Mouse (Mus musculus) kidney, embryonic 15.5 days (tissue): ENCODE measurements around the gene Slc25a16. TPM values are rescaled to one million over a fixed set of nuclear protein-coding genes. Genes with fewer than 3 reads are reported as not detected.
"Not testable (repeated sequence)": the region's sequence is repeated elsewhere in the genome, so short reads cannot be mapped to it uniquely, and the experiment has no call there.

Experiments used
- ATAC-seq: fragments of 200-750 bp; cut with Nextera tagmentation; replicated peaks from 2 replicates; pipeline ENCODE4 v1.8.0; 2017; ENCODE audit warnings: moderate TSS enrichment; ENCODE audit not compliant: low FRiP score
- H3K27ac ChIP-seq: fragments of 300-500 bp; sonication (generic); 2 replicates; pipeline ENCODE4 v1.5.1; 2015; ENCODE audit warnings: mild to moderate bottlenecking, inconsistent platforms
- H3K27me3 ChIP-seq: fragments of 300-500 bp; sonication (generic); 2 replicates; pipeline ENCODE4 v1.6.1; 2015; ENCODE audit warnings: inconsistent platforms
- H3K36me3 ChIP-seq: fragments of 300-500 bp; sonication (generic); 2 replicates; pipeline ENCODE4 v1.6.1; 2015; ENCODE audit warnings: inconsistent platforms
- H3K4me1 ChIP-seq: fragments of 300-500 bp; sonication (generic); 2 replicates; pipeline ENCODE4 v1.6.1; 2015; ENCODE audit warnings: inconsistent platforms
- H3K4me2 ChIP-seq: fragments of 300-500 bp; sonication (generic); 2 replicates; pipeline ENCODE4 v1.6.1; 2015; ENCODE audit warnings: moderate library complexity, mild to moderate bottlenecking, inconsistent platforms
- H3K4me3 ChIP-seq: fragments of 300-500 bp; sonication (generic); replicated peaks from 2 replicates; pipeline ENCODE4 v1.5.1; 2015; ENCODE audit warnings: mild to moderate bottlenecking, inconsistent platforms
- H3K9ac ChIP-seq: fragments of 300-500 bp; sonication (generic); 2 replicates; pipeline ENCODE4 v1.6.1; 2015; ENCODE audit warnings: mild to moderate bottlenecking, inconsistent platforms
- H3K9me3 ChIP-seq: fragments of 300-500 bp; sonication (generic); replicated peaks from 2 replicates; pipeline ENCODE4 v1.6.1; 2016; ENCODE audit warnings: inconsistent platforms
- WGBS: fragments of 180-500 bp; shearing (Covaris S2); methylation state at CpG from one replicate; pipeline ENCODE4 v1.1.7; 2015; ENCODE audit warnings: mixed read lengths; 5-methylcytosine and 5-hydroxymethylcytosine counted together
- polyA plus RNA-seq: library from polyadenylated mRNA; unstranded; fragments of >200 nt; fragmentation: Nextera tagmentation; extraction: Ambion mirVana; gene quantifications from 2 replicates; pipeline ENCODE4 v1.2.1, GENCODE M21; 2015

The Slc25a16 gene
- polyA plus RNA-seq, 1 experiment from 2014 or later: 15.8 TPM

DNA sequence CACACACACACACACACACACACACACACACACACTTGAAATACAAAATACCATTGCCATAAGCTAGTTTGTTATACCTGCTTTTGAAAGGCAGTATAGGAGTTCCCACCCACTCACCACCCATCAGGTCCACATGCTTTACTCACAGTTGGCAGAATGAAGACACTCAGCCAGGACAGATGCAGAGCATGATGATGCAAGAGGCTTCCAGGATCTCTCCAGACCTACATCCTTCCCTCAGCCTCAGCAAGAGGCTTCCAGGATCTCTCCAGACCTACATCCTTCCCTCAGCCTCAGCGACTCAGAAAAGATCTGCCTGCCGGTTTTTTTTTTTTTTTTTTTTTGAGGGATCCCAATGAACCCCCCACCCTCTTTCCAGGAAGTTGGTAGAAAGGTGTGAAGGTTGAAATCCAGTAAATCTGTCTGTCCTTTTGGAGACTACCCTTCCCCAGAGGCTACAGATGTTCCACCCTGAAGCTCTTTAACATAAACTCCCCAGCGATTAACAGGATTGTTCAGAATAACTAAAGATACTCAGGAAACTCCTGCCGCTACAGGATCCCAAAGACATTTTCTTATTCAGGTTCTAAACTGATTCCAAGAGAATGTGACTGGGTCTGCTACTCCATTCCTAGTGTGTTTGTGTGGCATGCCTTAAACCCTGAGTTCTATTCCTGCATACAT lies 27.7 kb upstream of the Slc25a16 start:
- H3K4me3 ChIP-seq: no peak overlapping the region
- H3K4me2 ChIP-seq: no peak overlapping the region
- H3K36me3 ChIP-seq: no peaks in the 10 kb centered on the region
- no peaks in the 10 kb centered on the region for H3K27me3 ChIP-seq
- no peak overlapping the region for H3K27ac ChIP-seq
- H3K9ac ChIP-seq: no peak overlapping the region
- 27% methylated on average over 4 of the region's 4 CpGs for WGBS
- no peak for ATAC-seq
- no peaks in the 10 kb centered on the region for H3K4me1 ChIP-seq
- no peaks in the 10 kb centered on the region for H3K9me3 ChIP-seq

DNA sequence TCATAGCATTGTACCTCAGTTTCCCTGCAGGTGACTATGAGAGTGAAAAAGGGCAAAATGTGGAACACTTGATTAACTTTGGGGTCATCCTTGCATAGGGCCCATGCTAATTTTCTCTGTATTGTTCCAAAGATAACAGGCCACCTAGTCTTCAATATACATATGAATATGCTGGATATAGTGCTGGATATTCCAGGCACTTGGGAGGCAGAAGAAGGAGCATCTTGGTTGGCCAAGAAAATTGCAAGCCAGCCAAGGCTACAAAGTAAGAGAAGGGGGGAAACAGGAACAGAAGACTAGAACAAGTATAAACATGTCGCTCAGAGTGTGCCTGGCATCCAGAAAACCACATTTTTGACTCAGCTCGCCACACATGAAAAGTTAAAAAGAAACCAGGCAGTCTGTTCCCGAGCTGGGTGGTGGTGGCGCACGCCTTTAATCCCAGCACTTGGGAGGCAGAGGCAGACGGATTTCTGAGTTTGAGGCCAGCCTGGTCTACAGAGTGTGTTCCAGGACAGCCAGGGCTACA lies 27.0 kb upstream of the Slc25a16 start:
- no peak overlapping the region for H3K9ac ChIP-seq
- H3K36me3 ChIP-seq: no peaks in the 10 kb centered on the region
- no peaks in the 10 kb centered on the region for H3K9me3 ChIP-seq
- ATAC-seq: no peak
- no peak overlapping the region for H3K27ac ChIP-seq
- H3K27me3 ChIP-seq: no peaks in the 10 kb centered on the region
- no peak overlapping the region for H3K4me2 ChIP-seq
- no peaks in the 10 kb centered on the region for H3K4me1 ChIP-seq
- no peak overlapping the region for H3K4me3 ChIP-seq
- 71% methylated on average over 6 of the region's 6 CpGs for WGBS

DNA sequence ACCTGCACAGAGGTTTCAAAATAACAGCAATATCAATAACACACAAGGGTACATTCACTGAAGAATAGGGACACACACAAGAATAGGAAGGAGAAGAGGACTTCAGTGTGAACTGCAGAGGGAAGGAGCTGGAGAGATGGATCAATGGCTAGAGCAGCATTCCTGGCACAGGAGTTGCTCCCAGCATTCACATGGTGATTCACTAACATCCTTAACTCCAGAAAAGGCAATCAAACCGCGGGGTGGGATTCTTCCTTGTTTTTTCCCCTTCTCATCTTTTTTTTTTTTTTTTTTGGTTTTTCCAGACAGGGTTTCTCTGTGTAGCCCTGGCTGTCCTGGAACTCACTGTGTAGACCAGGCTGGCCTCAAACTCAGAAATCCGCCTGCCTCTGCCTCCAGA lies 26.0 kb upstream of the Slc25a16 start:
- Histone ChIP-seq H3K9ac (no peak overlapping the region), H3K36me3 (no peaks in the 10 kb centered on the region), H3K4me2 (no peak overlapping the region), H3K27me3 (no peaks in the 10 kb centered on the region), H3K4me1 (no peaks in the 10 kb centered on the region), H3K27ac (no peak overlapping the region), H3K9me3 (no peaks in the 10 kb centered on the region), H3K4me3 (no peak overlapping the region)
- 71% methylated on average over 3 of the region's 3 CpGs for WGBS
- no peak for ATAC-seq

DNA sequence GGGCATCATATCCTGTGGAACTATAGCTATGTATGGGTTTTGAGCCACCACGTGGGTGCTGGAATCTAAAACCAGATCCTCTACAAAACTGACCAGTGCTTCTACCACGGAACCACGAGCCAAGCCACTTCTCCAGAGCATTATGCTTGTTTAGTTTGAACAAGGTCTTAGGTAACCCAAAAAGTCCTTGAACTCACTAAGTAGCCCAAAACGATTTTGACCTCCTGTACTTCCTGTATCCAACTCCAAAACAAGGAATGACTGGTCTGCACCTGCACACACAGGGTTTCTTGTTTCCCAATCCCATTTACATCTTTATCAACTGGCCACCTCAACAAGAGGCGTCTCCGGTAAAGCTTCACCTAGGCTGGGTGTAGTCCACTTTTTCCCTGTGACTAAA lies 25.0 kb upstream of the Slc25a16 start:
- 76% methylated on average over 6 of the region's 6 CpGs for WGBS
- no peaks in the 10 kb centered on the region for H3K9me3 ChIP-seq
- H3K4me2 ChIP-seq: no peak overlapping the region
- no peak for ATAC-seq
- H3K27ac ChIP-seq: no peak overlapping the region
- H3K36me3 ChIP-seq: no peaks in the 10 kb centered on the region
- H3K4me3 ChIP-seq: no peak overlapping the region
- no peaks in the 10 kb centered on the region for H3K27me3 ChIP-seq
- H3K9ac ChIP-seq: no peak overlapping the region
- no peaks in the 10 kb centered on the region for H3K4me1 ChIP-seq

- Histone ChIP-seq H3K9me3 (no peaks in the 10 kb centered on the region), H3K27ac (no peak overlapping the region), H3K4me2 (no peak overlapping the region), H3K27me3 (no peaks in the 10 kb centered on the region), H3K4me3 (no peak overlapping the region), H3K9ac (no peak overlapping the region), H3K36me3 (no peaks in the 10 kb centered on the region), H3K4me1 (no peaks in the 10 kb centered on the region)
- 69% methylated on average over 4 of the region's 4 CpGs for WGBS
- ATAC-seq: no peak
These were observed 24.4 kb upstream of the Slc25a16 start for GRCm38 (mm10) chr10:62896035-62896434.

GRCm38 (mm10) chr10:62896774-62897173 lies 23.7 kb upstream of the Slc25a16 start:
- ATAC-seq: no peak
- H3K4me1 ChIP-seq: no peaks in the 10 kb centered on the region
- no peaks in the 10 kb centered on the region for H3K36me3 ChIP-seq
- H3K9me3 ChIP-seq: no peaks in the 10 kb centered on the region
- H3K27ac ChIP-seq: no peak overlapping the region
- H3K27me3 ChIP-seq: no peaks in the 10 kb centered on the region
- H3K9ac ChIP-seq: no peak overlapping the region
- WGBS: 50% methylated on average over 4 of the region's 4 CpGs
- H3K4me3 ChIP-seq: no peak overlapping the region
- H3K4me2 ChIP-seq: no peak overlapping the region

DNA sequence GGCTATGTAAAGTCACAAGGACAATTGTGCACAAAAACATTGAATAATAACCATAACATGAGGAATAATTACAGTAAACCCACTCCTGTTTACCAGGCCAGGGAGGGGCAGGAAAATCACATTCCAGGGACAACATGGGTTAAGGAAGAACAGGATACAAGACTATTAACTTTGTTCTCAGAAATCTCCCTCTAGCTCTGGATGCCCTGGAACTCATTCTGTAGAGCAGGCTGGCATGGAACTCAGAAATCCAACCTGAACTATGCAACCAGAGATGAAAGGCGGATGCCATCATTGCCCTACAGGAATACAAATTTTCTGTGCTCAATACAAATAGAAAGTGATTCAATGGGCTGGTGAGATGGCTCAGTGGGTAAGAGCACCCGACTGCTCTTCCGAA lies 23.0 kb upstream of the Slc25a16 start:
- no peak overlapping the region for H3K9ac ChIP-seq
- H3K36me3 ChIP-seq: no peaks in the 10 kb centered on the region
- 97% methylated on average over 3 of the region's 3 CpGs for WGBS
- no peak for ATAC-seq
- no peaks in the 10 kb centered on the region for H3K27me3 ChIP-seq
- H3K4me1 ChIP-seq: no peaks in the 10 kb centered on the region
- no peak overlapping the region for H3K27ac ChIP-seq
- H3K4me3 ChIP-seq: no peak overlapping the region
- no peak overlapping the region for H3K4me2 ChIP-seq
- H3K9me3 ChIP-seq: no peaks in the 10 kb centered on the region

GRCm38 (mm10) chr10:62898061-62898460 lies 22.4 kb upstream of the Slc25a16 start:
- 80% methylated on average over 2 of the region's 2 CpGs for WGBS
- Histone ChIP-seq H3K4me3 (no peak overlapping the region), H3K9me3 (no peaks in the 10 kb centered on the region), H3K36me3 (no peaks in the 10 kb centered on the region), H3K27ac (no peak overlapping the region), H3K9ac (no peak overlapping the region), H3K27me3 (no peaks in the 10 kb centered on the region), H3K4me2 (no peak overlapping the region), H3K4me1 (0 out of 2 replicates have a peak, but pooled peaks cover 3% of the 10 kb centered on the region)
- ATAC-seq: no peak

DNA sequence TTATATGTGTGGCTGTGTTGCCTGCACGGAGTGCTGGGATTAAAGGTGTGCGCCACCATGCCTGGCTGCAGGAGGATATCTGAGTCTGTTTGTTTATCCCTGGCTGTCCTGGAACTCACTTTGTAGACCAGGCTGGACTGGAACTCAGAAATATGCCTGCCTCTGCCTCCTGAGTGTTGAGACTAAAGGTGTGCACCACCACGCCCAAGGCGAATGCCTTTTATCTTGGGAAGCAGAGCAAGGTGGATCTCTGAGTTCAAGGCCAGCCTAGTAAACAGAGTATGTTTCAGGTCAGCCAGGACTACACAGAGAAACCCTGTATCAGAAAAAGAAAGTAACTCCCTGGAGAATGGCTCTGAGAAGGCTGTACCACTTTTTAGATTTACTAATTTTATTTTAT lies 20.3 kb upstream of the Slc25a16 start:
- H3K27me3 ChIP-seq: no peaks in the 10 kb centered on the region
- H3K27ac ChIP-seq: no peak overlapping the region
- H3K36me3 ChIP-seq: no peaks in the 10 kb centered on the region
- 92% methylated on average over 4 of the region's 4 CpGs for whole genome bisulfite sequencing
- H3K9ac ChIP-seq: no peak overlapping the region
- H3K4me2 ChIP-seq: no peak overlapping the region
- 0 out of 2 replicates have a peak, but pooled peaks cover 3% of the 10 kb centered on the region for H3K4me1 ChIP-seq
- no peak for ATAC-seq
- H3K9me3 ChIP-seq: no peaks in the 10 kb centered on the region
- no peak overlapping the region for H3K4me3 ChIP-seq

GRCm38 (mm10) chr10:62901826-62902225 lies 18.6 kb upstream of the Slc25a16 start:
- Histone ChIP-seq H3K36me3 (no peaks in the 10 kb centered on the region), H3K4me3 (no peak overlapping the region), H3K27ac (no peak overlapping the region), H3K27me3 (no peaks in the 10 kb centered on the region), H3K9me3 (no peaks in the 10 kb centered on the region), H3K4me1 (0 out of 2 replicates have a peak, but pooled peaks cover 3% of the 10 kb centered on the region), H3K4me2 (no peak overlapping the region), H3K9ac (no peak overlapping the region)
- ATAC-seq: no peak
- WGBS: 27% methylated on average over 8 of the region's 8 CpGs

DNA sequence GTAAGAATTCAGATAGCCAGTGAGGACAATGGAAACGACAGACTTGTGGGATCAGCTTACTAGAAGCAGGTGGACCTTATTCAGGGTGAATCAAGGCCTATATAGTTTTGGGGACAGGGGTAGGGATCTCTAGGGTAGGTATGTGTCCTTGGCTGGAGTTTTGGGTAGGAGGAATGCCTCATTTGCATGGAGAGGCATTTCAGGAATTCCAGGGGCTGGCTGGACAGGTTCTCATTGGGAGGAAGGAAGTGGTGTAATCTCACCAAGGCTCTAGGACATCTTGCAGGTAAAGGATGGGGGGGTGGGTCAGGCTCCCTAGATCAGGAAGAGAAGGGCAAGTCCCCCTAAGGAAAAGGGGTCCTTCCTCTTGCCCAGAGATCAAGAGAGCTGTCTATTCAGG lies 17.6 kb upstream of the Slc25a16 start:
- ATAC-seq: no peak
- Histone ChIP-seq H3K9me3 (no peaks in the 10 kb centered on the region), H3K4me3 (no peak overlapping the region), H3K36me3 (no peaks in the 10 kb centered on the region), H3K4me1 (0 out of 2 replicates have a peak, but pooled peaks cover 3% of the 10 kb centered on the region), H3K9ac (no peak overlapping the region), H3K27me3 (no peaks in the 10 kb centered on the region), H3K27ac (no peak overlapping the region), H3K4me2 (no peak overlapping the region)
- WGBS: 50% methylated on average over 1 of the region's 1 CpGs

GRCm38 (mm10) chr10:62906336-62906735 lies 14.1 kb upstream of the Slc25a16 start:
- H3K27me3 ChIP-seq: no peaks in the 10 kb centered on the region
- no peaks in the 10 kb centered on the region for H3K9me3 ChIP-seq
- 83% methylated on average over 7 of the region's 7 CpGs for WGBS
- H3K4me3 ChIP-seq: no peak overlapping the region
- no peak overlapping the region for H3K27ac ChIP-seq
- no peaks in the 10 kb centered on the region for H3K36me3 ChIP-seq
- no peak overlapping the region for H3K9ac ChIP-seq
- ATAC-seq: no peak
- H3K4me1 ChIP-seq: 0 out of 2 replicates have a peak, but pooled peaks cover 3% of the 10 kb centered on the region
- H3K4me2 ChIP-seq: no peak overlapping the region

DNA sequence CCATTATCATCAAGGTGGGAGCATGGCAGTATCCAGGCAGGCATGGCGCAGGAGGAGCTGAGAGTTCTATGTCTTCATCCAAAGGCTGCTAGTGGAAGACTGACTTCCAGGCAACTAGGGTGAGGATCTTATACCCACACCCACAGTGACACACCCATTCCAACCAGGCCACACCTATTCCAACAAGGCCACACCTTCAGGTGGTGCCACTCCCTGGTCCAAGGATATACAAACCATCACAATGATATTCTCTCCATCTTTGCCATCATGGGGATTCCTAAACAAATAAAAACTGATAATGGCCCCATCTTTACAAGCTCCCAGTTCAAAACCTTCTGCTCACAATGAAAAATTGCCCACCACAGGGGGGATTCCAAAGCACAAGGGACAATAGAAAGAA lies 11.5 kb upstream of the Slc25a16 start, which contains the start of gene Tet1:
Gene Tet1 (minus strand): TSS at position 101 of the 400 bp plus-strand sequence.
- H3K4me1 ChIP-seq, H3K36me3 ChIP-seq, H3K9ac ChIP-seq, H3K4me3 ChIP-seq, H3K27ac ChIP-seq, ATAC-seq, H3K9me3 ChIP-seq, H3K4me2 ChIP-seq, H3K27me3 ChIP-seq: not testable (repeated sequence)
- no CpG with 5 or more reads among the region's 1 CpGs for WGBS
